Mouse (Mus musculus): ENCODE results near the gene Rab9. TPM values are rescaled to one million over a fixed set of nuclear protein-coding genes. Genes with fewer than 3 reads are reported as not detected.

Rab9 gene
- total RNA-seq, 2 experiments from 2014 or later: 45.5 to 48.2 TPM

DNA sequence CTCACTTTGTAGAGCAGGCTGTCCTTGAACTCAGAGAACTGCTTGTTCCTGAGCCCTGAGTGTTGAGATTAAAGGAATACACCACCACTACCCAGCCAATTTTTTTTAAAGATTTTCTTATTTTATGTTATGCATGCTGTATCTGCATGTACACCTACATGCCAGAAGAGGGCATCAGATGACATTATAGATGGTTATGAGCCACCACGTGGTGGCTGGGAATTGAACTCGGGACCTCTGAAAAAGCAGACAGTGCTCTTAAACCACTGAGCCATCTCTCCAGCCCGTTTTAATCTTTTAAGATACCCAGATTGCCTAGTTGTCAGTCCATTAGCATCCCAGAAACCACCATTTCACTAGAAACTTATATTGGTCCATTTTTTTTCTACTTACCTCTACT, 25.3 kb downstream of the Rab9 start:
- DNase-seq (ENCODE audit: low spot score in 2 of 2): no peak

DNA sequence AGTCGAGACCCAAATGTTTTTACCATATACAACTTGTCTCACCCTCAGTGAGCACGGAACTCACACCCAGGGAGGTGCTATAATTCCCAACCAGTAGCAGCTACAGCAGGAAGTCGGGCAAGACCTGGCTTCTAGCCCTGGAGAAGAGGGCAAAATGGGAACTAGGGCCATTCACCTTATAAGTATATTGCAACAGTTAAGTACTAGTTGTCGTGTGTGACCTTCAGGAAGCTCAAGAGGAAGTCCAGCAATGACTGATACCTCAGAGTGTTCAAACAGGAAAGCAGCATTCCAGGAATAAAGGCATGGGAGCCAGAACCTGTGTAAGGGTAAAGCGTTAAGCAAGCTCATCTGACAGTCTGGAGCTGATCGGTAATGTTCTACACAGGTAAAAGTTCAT, 26.1 kb downstream of the Rab9 start:
- no peak for DNase-seq (ENCODE audit: low spot score in 2 of 2)

DNA sequence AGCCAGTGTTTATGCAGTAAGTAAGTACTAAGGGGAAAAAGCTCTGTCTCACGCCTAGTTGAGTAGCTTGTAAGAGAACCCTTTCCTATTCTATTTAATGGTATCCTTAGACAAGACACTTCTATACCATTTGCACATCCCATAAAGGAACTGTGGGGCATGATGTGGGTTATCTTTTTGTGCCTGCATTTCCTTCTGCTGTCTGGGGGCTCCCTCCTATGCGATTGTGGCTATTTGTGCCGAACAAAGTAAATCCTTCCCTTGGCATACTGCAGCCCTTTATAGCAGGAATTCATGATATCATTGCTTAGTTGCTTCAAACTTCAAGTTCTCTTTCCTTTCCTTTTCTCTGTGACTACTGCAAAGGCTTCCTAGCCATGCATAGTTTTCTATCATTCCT, 35.1 kb downstream of the Rab9 start:
- no peak for DNase-seq (ENCODE audit: low spot score in 2 of 2)

DNA sequence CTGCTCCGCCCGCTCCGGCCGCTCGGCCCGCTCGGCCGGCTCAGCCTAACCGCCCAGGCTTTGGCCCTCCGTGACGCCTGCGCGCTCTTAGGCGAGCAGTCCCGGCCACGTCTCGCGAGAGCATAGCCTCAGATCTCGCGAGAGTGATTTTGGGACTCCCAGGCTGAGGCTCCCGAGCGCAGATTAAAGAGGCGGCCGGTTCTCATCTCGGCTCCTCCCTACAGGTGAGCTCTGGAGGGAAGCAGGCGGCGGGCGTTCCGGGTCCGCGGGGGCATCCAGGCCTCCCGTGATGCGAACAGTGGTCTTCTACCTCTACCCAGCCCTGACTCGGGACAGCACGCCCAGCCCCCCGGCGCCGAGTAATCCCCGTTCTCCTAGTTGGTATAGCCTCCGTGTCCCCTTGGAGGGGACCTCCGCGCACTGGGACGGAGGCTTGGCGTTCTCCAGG, 39.0 kb downstream of the Rab9 start, which contains the start of gene Ofd1:
Gene Ofd1 (minus strand): TSS at position 89 of the 448 bp plus-strand sequence.
- peak; percentile 78 to 84 for DNase-seq (ENCODE audit: low spot score in 2 of 2)

DNA sequence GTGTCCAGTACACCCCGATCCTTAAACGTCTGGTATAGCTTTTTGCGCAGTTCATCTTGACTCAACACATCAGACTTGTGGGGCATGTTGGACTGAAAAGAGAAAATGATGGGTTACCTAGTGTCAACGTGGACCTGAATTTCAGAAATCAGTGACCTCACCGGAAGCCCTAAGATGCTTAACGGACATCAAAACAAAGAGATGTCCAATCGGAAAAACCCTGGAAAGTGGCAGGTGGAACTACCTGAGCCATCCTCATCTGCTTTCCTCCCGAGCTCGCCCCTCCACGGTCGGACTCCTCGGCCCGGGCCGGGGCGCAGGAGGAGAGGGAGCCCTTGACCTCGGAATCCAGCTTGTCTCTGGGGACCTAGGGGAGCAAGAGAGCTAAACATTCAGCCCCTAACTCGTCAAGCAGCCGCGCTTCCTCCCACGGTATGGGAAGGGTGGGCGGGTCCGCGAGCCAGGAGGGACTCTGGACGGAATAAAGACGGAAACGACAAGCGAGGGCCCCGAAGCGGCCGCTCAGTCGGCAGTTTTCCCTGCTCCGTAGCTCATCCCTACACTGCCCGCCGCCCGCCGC, 39.5 kb downstream of the Rab9 start, which contains the start of gene Trappc2:
Gene Trappc2 (plus strand): TSS at position 539 of the 580 bp plus-strand sequence.
- no peak for DNase-seq (ENCODE audit: low spot score in 2 of 2)

DNA sequence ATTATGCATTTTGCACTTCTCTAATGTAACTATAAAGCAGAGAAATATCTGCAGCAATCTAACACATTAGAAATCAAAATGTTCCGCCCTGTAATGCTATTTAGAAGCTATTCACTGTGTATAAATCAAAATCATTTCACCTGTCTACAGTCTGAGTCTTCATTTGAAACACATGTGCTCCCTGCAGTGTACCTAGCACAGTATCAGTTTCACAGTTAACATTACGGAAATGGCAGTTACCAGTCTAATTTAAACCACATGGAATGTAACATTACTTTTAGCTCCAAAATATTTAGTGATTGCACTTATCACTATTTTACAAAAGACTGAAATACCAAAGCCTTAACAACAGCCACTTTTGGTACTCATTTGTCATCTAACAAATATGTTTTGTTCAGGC, 44.9 kb downstream of the Rab9 start:
- DNase-seq (ENCODE audit: low spot score in 2 of 2): no peak

DNA sequence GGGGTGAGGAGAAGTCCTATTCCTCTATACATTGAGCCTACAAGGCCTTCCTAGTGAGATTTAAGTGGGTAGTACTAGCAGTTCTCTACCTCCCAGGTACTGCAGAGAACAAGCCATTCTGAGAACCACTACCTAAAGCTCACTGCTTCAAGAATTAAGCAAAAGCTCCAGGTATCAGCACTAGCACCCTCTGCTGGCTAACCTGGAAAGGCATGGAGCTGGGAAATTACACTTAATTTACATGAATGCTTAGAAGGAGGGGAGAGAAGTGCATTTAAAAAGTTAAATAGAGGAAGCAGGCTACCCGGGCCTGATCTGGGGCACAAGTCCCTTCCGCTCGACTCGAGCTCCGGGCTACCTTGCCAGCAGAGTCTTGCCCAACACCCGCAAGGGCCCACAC, 63.5 kb downstream of the Rab9 start:
- no peak for DNase-seq (ENCODE audit: low spot score in 2 of 2)

DNA sequence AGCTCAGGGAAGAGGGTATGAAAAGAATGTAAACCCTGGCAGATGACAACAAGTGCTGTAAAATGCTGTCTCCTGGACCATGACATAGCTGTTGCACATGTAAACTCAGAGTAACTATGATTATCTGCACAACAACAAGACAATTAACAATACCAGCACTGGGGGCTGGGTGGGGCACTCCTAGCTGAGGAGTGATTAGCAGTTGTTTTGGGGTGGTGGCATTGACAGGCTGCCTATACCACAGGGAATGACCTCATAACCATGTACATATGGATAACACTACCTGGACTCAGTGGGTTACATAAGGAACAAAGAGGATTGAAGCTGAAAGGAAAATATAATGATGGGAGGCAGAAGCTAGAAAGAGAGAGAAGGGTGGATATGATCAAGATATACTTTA, 71.8 kb downstream of the Rab9 start:
- no peak for DNase-seq (ENCODE audit: low spot score in 2 of 2)

Other genes starting within 250 kb of the Rab9 start
- 1 to 10 TPM; 4.2 to 7.2 TPM for gene Gpm6b, start 241.0 kb downstream of the Rab9 start, total RNA-seq (2021)
- 10 to 100 TPM; 19.8 to 24.8 TPM for gene Trappc2, start 39.3 kb downstream of the Rab9 start, total RNA-seq (2021)
- gene Ofd1, start 39.2 kb downstream of the Rab9 start, total RNA-seq (2021): 1 to 10 TPM; 4.1 to 5.1 TPM
- 1 to 10 TPM; 2.0 to 2.2 TPM for gene Tceanc, start 38.7 kb upstream of the Rab9 start, total RNA-seq (2021)
- gene Egfl6, start 105.9 kb upstream of the Rab9 start, total RNA-seq (2021): 10 to 100 TPM; 13.5 to 18.4 TPM

All from adrenal gland, adult 18-20 months (tissue).